Mouse (Mus musculus): ENCODE results near the gene Ifna15. TPM values are rescaled to one million over a fixed set of nuclear protein-coding genes. Genes with fewer than 3 reads are reported as not detected.

Gene Ifna15
- polyA plus RNA-seq, 1 experiment from 2014 or later, result not detected

DNA sequence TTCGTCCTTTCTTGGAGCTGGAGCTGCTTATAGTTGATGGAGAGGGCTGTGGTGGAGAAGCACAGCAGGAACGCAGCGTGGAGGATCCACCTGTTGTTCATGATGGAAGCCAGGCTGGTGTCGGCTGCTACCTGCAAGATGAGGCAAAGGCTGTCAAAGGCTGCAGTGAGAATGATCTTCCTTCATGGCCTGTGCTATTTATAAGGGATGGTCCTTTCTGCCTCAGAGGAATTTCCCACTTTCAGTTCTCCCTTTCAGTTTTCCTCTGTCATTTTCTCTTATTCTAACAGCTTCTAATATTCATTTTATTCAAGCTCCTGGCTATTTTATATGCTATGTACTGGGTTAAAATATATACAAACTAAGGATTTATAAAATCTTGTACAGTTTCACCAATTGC, 35.4 kb downstream of the Ifna15 start, which contains the start of gene Ifnb1:
Ifnb1 (minus strand) TSS at position 101 of the 400 bp plus-strand sequence.
- ATAC-seq (ENCODE audit: low FRiP score, low TSS enrichment) (no peak), DNase-seq (no peak)
- 93% methylated on average over 4 of the region's 4 CpGs for WGBS
- no peak within 1 kb of the TSS for H3K4me2 ChIP-seq (ENCODE audit: low read length)
- H3K27me3 ChIP-seq (ENCODE audit: control insufficient read depth, insufficient read depth, low read length), result no peaks in the 10 kb centered on the region
- no peaks in the 10 kb centered on the region for H3K4me1 ChIP-seq (ENCODE audit: control insufficient read depth, insufficient read depth, low read length)
- H3K36me3 ChIP-seq (ENCODE audit: control insufficient read depth, insufficient read depth, low read length), result no peaks in the 10 kb centered on the region
- H3K9ac ChIP-seq (replicated peaks; ENCODE audit: low read length), result no peak within 1 kb of the TSS
- H3K9me3 ChIP-seq (ENCODE audit: control insufficient read depth, low read length), result no peaks in the 10 kb centered on the region
- no peak within 1 kb of the TSS for H3K4me3 ChIP-seq (replicated peaks; ENCODE audit: low read depth, low read length)
- H3K27ac ChIP-seq (replicated peaks; ENCODE audit: low read depth, low read length), result no peak within 1 kb of the TSS

DNA sequence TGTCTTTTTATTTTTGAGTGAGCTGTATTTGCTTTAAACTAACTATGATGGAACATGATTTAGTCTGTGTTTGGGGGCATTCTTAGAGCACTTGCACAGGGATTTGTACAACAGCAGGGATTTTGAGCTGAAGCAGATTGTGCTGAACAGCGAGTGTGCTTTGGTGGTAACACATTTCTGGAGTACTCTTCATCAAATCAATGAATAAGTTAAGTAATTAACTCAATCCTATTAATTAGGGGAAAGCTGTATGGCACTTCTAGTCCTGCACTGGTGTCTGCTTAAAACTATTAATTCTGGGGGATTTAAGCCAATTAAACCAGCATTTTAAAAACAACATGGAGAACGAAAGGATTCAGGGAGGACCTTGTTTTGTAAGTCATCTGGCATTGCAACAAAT, 40.1 kb downstream of the Ifna15 start:
- Histone ChIP-seq H3K4me2 (ENCODE audit: low read length) (no peak overlapping the region), H3K27me3 (ENCODE audit: control insufficient read depth, insufficient read depth, low read length) (no peaks in the 10 kb centered on the region), H3K4me3 (replicated peaks; ENCODE audit: low read depth, low read length) (no peak overlapping the region), H3K4me1 (ENCODE audit: control insufficient read depth, insufficient read depth, low read length) (no peaks in the 10 kb centered on the region), H3K36me3 (ENCODE audit: control insufficient read depth, insufficient read depth, low read length) (no peaks in the 10 kb centered on the region), H3K9ac (replicated peaks; ENCODE audit: low read length) (no peak overlapping the region), H3K27ac (replicated peaks; ENCODE audit: low read depth, low read length) (no peak overlapping the region), H3K9me3 (ENCODE audit: control insufficient read depth, low read length) (no peaks in the 10 kb centered on the region)
- whole genome bisulfite sequencing, result 83% methylated on average over 2 of the region's 2 CpGs
- no peak for ATAC-seq (ENCODE audit: low FRiP score, low TSS enrichment)
- DNase-seq, result no peak

DNA sequence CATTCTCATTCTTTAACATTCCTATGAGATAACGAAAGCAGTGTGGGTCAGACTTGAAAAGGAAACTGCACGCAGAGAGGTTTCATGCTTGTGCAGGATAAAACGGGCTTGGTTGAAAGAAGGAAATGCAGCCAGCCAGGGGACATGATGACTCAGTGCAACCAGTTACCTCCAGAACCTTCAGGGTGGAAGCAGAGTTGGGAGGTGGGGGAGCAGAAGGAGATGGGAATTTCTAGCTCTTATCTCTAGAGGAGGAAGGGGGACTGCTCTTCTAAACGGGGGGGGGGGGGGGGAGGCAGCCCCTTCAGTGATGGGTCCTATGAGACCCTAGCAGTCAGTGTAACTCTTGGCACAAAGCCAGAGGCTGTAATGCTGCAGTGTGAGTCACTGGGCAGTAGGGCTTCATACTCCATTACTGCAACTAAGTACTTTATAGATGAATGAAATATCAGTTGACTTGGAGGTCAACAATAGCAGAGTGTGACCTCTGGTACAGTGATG, 42.3 kb downstream of the Ifna15 start:
- WGBS, result 68% methylated on average over 4 of the region's 4 CpGs
- no peaks in the 10 kb centered on the region for H3K4me1 ChIP-seq (ENCODE audit: control insufficient read depth, insufficient read depth, low read length)
- H3K4me3 ChIP-seq (replicated peaks; ENCODE audit: low read depth, low read length), result no peak overlapping the region
- ATAC-seq (ENCODE audit: low FRiP score, low TSS enrichment), result no peak
- no peaks in the 10 kb centered on the region for H3K9me3 ChIP-seq (ENCODE audit: control insufficient read depth, low read length)
- H3K27ac ChIP-seq (replicated peaks; ENCODE audit: low read depth, low read length), result no peak overlapping the region
- H3K27me3 ChIP-seq (ENCODE audit: control insufficient read depth, insufficient read depth, low read length), result no peaks in the 10 kb centered on the region
- H3K9ac ChIP-seq (replicated peaks; ENCODE audit: low read length), result no peak overlapping the region
- no peak overlapping the region for H3K4me2 ChIP-seq (ENCODE audit: low read length)
- H3K36me3 ChIP-seq (ENCODE audit: control insufficient read depth, insufficient read depth, low read length), result no peaks in the 10 kb centered on the region
- peak; percentile 29 for DNase-seq

DNA sequence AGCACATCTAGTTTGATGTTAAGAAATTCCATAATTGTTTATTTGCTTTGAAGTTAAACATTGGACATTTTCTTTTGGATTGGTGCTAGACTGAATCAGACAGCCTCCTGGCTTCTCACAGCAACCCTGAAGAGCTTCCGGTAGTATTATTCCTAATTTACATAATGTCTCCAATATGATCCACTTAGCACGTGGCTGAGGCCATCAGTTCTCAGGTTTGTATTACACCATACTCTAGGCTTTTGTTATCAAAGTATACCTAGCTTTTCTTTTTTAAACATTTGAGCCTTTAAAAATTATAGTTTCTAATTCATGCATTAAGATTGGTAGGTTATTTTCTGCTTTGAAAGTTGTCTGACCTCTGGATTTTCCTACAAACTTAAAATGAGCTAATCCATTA, 42.8 kb downstream of the Ifna15 start:
- Histone ChIP-seq H3K36me3 (ENCODE audit: control insufficient read depth, insufficient read depth, low read length) (no peaks in the 10 kb centered on the region), H3K4me1 (ENCODE audit: control insufficient read depth, insufficient read depth, low read length) (no peaks in the 10 kb centered on the region), H3K27me3 (ENCODE audit: control insufficient read depth, insufficient read depth, low read length) (no peaks in the 10 kb centered on the region), H3K4me3 (replicated peaks; ENCODE audit: low read depth, low read length) (no peak overlapping the region), H3K9ac (replicated peaks; ENCODE audit: low read length) (no peak overlapping the region), H3K9me3 (ENCODE audit: control insufficient read depth, low read length) (no peaks in the 10 kb centered on the region), H3K4me2 (ENCODE audit: low read length) (no peak overlapping the region), H3K27ac (replicated peaks; ENCODE audit: low read depth, low read length) (no peak overlapping the region)
- DNase-seq (no peak), ATAC-seq (ENCODE audit: low FRiP score, low TSS enrichment) (no peak)
- WGBS, result 60% methylated on average over 2 of the region's 2 CpGs

DNA sequence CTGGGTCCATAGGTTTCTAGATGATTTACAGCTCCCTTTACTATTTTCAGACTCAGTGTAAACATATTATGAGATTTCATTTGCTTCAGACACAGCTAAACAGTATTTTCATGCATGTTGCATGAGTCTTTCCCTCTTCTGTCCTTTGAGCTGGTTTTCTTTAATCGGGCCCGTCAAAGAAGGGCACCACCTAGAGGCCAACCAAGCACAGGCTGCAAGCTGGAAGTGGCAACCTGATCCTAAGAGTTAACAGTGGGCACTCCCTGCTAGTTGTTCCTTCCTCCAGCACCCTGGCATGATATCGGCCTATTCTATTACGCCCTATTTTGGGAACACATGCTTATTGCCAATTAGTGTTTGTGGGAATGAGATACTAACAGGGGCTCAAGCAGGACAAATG, 43.6 kb downstream of the Ifna15 start:
- ATAC-seq (ENCODE audit: low FRiP score, low TSS enrichment), result no peak
- WGBS, result 52% methylated on average over 4 of the region's 4 CpGs
- Histone ChIP-seq H3K9ac (replicated peaks; ENCODE audit: low read length) (no peak overlapping the region), H3K27ac (replicated peaks; ENCODE audit: low read depth, low read length) (no peak overlapping the region), H3K4me2 (ENCODE audit: low read length) (no peak overlapping the region), H3K9me3 (ENCODE audit: control insufficient read depth, low read length) (no peaks in the 10 kb centered on the region), H3K27me3 (ENCODE audit: control insufficient read depth, insufficient read depth, low read length) (no peaks in the 10 kb centered on the region), H3K36me3 (ENCODE audit: control insufficient read depth, insufficient read depth, low read length) (no peaks in the 10 kb centered on the region), H3K4me1 (ENCODE audit: control insufficient read depth, insufficient read depth, low read length) (no peaks in the 10 kb centered on the region), H3K4me3 (replicated peaks; ENCODE audit: low read depth, low read length) (no peak overlapping the region)
- DNase-seq, result peak; percentile 61

DNA sequence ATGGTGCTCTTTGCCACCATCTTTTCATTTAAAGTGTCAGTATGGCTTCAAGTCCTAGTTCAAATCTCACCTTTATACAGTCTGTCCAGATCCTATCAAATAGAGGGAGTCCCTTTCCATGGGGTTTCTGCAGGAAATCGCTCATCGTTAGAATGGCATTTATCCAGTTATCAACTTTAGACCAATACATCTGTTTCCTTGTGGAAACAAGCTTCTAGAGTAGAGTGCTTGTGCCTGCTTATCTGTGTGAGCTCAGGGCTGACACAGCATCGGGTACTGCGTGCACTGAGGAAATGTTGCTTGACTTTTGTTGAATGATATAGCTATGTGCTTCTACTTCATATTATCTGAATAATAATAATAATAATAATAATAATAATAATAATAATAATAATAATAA, 44.3 kb downstream of the Ifna15 start:
- Histone ChIP-seq H3K36me3 (ENCODE audit: control insufficient read depth, insufficient read depth, low read length) (no peaks in the 10 kb centered on the region), H3K4me2 (ENCODE audit: low read length) (no peak overlapping the region), H3K27me3 (ENCODE audit: control insufficient read depth, insufficient read depth, low read length) (no peaks in the 10 kb centered on the region), H3K4me3 (replicated peaks; ENCODE audit: low read depth, low read length) (no peak overlapping the region), H3K9ac (replicated peaks; ENCODE audit: low read length) (no peak overlapping the region), H3K4me1 (ENCODE audit: control insufficient read depth, insufficient read depth, low read length) (no peaks in the 10 kb centered on the region), H3K27ac (replicated peaks; ENCODE audit: low read depth, low read length) (no peak overlapping the region), H3K9me3 (ENCODE audit: control insufficient read depth, low read length) (no peaks in the 10 kb centered on the region)
- 93% methylated on average over 4 of the region's 4 CpGs for WGBS
- DNase-seq (no peak), ATAC-seq (ENCODE audit: low FRiP score, low TSS enrichment) (no peak)

Other genes starting within 250 kb of the Ifna15 start
- gene Hacd4, start 119.3 kb downstream of the Ifna15 start, polyA plus RNA-seq (2014; fragmentation: Nextera tagmentation; extraction: Ambion mirVana), result 2.4 and 3.8 TPM in 2 replicates
- gene Ifnb1, start 35.5 kb downstream of the Ifna15 start, polyA plus RNA-seq (2014; fragmentation: Nextera tagmentation; extraction: Ambion mirVana), result not detected in 2 replicates
- not detected in 2 replicates for gene Ifna14, start 13.6 kb upstream of the Ifna15 start, polyA plus RNA-seq (2014; fragmentation: Nextera tagmentation; extraction: Ambion mirVana)
- not detected in 2 replicates for gene Ifna9, start 34.1 kb upstream of the Ifna15 start, polyA plus RNA-seq (2014; fragmentation: Nextera tagmentation; extraction: Ambion mirVana)
- not detected in 2 replicates for gene Ifna12, start 45.1 kb upstream of the Ifna15 start, polyA plus RNA-seq (2014; fragmentation: Nextera tagmentation; extraction: Ambion mirVana)
- gene C87499, start 76.2 kb upstream of the Ifna15 start, polyA plus RNA-seq (2014; fragmentation: Nextera tagmentation; extraction: Ambion mirVana), result not detected in 2 replicates
- not detected in 2 replicates for gene Ifna13, start 86.2 kb upstream of the Ifna15 start, polyA plus RNA-seq (2014; fragmentation: Nextera tagmentation; extraction: Ambion mirVana)
- gene Ifna16, start 118.7 kb upstream of the Ifna15 start, polyA plus RNA-seq (2014; fragmentation: Nextera tagmentation; extraction: Ambion mirVana), result not detected in 2 replicates
- gene Ifna2, start 125.7 kb upstream of the Ifna15 start, polyA plus RNA-seq (2014; fragmentation: Nextera tagmentation; extraction: Ambion mirVana), result not detected in 2 replicates
- not detected in 2 replicates for gene Ifnab, start 133.1 kb upstream of the Ifna15 start, polyA plus RNA-seq (2014; fragmentation: Nextera tagmentation; extraction: Ambion mirVana)
- gene Gm26566, start 163.6 kb upstream of the Ifna15 start, polyA plus RNA-seq (2014; fragmentation: Nextera tagmentation; extraction: Ambion mirVana), result 1.8 and 2.2 TPM in 2 replicates
- gene Klhl9, start 164.2 kb upstream of the Ifna15 start, polyA plus RNA-seq (2014; fragmentation: Nextera tagmentation; extraction: Ambion mirVana), result 137 and 177 TPM in 2 replicates
- not detected in 2 replicates for gene Gm13271, start 196.6 kb upstream of the Ifna15 start, polyA plus RNA-seq (2014; fragmentation: Nextera tagmentation; extraction: Ambion mirVana)
- not detected in 2 replicates for gene Gm13283, start 201.9 kb upstream of the Ifna15 start, polyA plus RNA-seq (2014; fragmentation: Nextera tagmentation; extraction: Ambion mirVana)
- gene Gm13290, start 215.6 kb upstream of the Ifna15 start, polyA plus RNA-seq (2014; fragmentation: Nextera tagmentation; extraction: Ambion mirVana), result not detected in 2 replicates
- not detected in 2 replicates for gene Gm13289, start 218.7 kb upstream of the Ifna15 start, polyA plus RNA-seq (2014; fragmentation: Nextera tagmentation; extraction: Ambion mirVana)
- not detected in 2 replicates for gene Gm13272, start 221.6 kb upstream of the Ifna15 start, polyA plus RNA-seq (2014; fragmentation: Nextera tagmentation; extraction: Ambion mirVana)
- not detected in 2 replicates for gene Ifnz, start 223.9 kb upstream of the Ifna15 start, polyA plus RNA-seq (2014; fragmentation: Nextera tagmentation; extraction: Ambion mirVana)
- not detected in 2 replicates for gene Gm13276, start 227.5 kb upstream of the Ifna15 start, polyA plus RNA-seq (2014; fragmentation: Nextera tagmentation; extraction: Ambion mirVana)
- not detected in 2 replicates for gene Gm13277, start 230.4 kb upstream of the Ifna15 start, polyA plus RNA-seq (2014; fragmentation: Nextera tagmentation; extraction: Ambion mirVana)
- not detected in 2 replicates for gene Gm13278, start 233.3 kb upstream of the Ifna15 start, polyA plus RNA-seq (2014; fragmentation: Nextera tagmentation; extraction: Ambion mirVana)
- not detected in 2 replicates for gene Gm13275, start 236.2 kb upstream of the Ifna15 start, polyA plus RNA-seq (2014; fragmentation: Nextera tagmentation; extraction: Ambion mirVana)
- gene Gm13279, start 239.2 kb upstream of the Ifna15 start, polyA plus RNA-seq (2014; fragmentation: Nextera tagmentation; extraction: Ambion mirVana), result not detected in 2 replicates
- 0.17 TPM in 1 of 2 replicates, not detected in the other for gene Gm13285, start 241.4 kb upstream of the Ifna15 start, polyA plus RNA-seq (2014; fragmentation: Nextera tagmentation; extraction: Ambion mirVana)
- not detected in 2 replicates for gene Gm13287, start 245.0 kb upstream of the Ifna15 start, polyA plus RNA-seq (2014; fragmentation: Nextera tagmentation; extraction: Ambion mirVana)
- gene Gm13288, start 247.3 kb upstream of the Ifna15 start, polyA plus RNA-seq (2014; fragmentation: Nextera tagmentation; extraction: Ambion mirVana), result 0.08 TPM in 1 of 2 replicates, not detected in the other

All from midbrain, embryonic 14.5 days (tissue).